Mouse (Mus musculus) stomach, postnatal 0 days (tissue): Measurements from ENCODE around the gene Chrm3.

ENCODE experiments used
- CTCF ChIP-seq: IDR thresholded peaks from 2 replicates; pipeline ENCODE4 v1.5.1; 2016; ENCODE audit warnings: antibody characterized with exemption, low read depth, mild to moderate bottlenecking, moderate library complexity
- EP300 ChIP-seq: optimal IDR thresholded peaks from 2 replicates; pipeline ENCODE3; 2016; ENCODE audit warnings: antibody characterized with exemption

GRCm38 (mm10) chr13:9846543-9847434 is 513.9 kb downstream of the Chrm3 start:
- TF ChIP-seq EP300 (no peak), CTCF (peak; percentile 100)
